Mouse (Mus musculus): ENCODE measurements around the gene Slc22a17.

Gene Slc22a17

DNA sequence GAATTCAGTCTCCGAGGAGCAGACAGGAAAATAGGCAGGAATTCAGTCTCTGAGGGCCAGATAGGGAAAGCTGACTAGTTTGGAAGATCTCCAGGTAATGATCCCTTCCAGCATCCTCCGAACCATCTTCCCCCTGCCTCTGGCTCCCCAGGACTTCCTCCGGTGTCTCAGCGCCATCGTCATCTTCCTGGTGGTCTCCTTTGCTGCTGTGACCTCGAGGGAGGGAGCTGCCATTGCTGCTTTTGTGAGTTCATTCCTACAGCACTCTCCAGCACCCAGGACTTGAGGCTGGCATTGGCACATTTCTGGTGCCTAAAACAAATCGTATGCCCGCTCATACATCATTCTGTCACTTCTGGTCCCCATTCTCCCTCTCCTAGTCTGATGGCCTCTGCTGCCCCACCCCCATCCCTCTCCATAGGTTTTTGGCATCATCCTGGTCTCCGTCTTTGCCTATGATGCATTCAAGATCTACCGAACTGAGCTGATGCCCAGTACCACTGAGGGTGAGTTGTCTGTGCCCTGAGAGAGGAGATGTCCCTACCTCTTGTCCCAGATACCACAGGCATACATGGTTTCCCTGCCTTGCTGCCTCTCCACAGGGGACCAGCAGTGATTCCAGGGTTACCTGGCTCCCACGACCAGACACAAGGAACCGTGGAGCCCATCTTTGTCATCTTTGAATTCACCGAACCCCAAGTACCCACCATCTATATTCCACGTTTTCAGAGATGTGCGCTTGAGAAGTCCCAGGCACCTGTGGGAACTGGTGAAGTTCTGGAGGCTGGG, 25.7 kb upstream of the Slc22a17 start:
- no peak for DNase-seq (ENCODE audit: low spot score)

DNA sequence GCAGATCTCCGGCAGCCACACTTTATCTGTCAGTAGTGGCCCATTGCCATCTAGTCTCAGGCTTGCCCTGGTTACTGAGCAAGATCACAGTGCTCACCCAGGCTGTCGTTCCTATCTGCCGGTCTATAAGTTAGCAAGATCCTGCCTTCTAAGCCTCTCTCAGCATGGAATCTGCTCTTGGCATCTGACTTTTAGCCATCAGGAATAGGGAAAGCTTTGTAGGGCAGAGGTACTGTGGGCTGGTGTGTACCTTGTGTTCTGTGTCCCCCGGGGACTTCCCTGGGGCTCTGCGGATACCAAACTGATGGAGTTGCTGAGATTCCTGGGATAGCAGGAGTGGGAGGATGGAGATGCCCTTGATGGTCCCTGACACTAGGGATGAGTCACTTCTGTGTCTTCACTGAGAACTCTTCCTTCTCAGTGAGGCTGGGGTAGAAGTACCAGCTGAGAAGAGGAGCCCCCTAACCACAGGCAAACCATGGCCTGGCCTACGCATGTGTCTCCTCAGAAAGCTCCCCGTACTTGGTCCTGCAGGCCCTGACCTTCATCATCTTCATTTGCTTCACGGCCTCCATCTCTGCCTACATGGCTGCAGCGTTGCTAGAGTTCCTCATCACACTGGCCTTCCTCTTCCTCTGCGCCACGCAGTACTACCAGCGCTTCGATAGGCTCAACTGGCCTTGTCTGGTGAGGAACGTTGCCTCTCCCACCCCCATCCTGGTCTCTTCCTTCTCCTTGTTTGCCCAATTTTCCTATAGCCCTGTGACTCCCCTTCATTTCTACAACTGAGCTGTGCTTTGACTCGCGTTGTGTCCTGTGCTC, 24.6 kb upstream of the Slc22a17 start:
- no peak for DNase-seq (ENCODE audit: low spot score)

DNA sequence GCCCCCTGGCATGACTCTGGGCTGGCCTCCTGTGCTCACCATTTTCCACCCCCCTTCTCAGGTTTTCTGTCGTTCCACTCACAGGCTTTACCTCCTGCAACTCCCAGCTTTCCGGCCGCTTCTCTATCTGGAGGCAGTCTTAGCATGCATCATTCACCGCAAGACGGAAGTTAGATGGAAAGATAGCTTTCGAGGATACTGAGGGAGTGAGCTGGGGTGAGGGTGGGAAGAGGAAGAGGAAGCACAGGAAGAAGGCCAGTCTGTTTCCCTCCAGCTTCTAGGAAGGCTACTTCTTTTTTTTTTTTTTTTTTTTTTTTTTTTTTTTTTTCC, 23.9 kb upstream of the Slc22a17 start:
- no peak for DNase-seq (ENCODE audit: low spot score)

DNA sequence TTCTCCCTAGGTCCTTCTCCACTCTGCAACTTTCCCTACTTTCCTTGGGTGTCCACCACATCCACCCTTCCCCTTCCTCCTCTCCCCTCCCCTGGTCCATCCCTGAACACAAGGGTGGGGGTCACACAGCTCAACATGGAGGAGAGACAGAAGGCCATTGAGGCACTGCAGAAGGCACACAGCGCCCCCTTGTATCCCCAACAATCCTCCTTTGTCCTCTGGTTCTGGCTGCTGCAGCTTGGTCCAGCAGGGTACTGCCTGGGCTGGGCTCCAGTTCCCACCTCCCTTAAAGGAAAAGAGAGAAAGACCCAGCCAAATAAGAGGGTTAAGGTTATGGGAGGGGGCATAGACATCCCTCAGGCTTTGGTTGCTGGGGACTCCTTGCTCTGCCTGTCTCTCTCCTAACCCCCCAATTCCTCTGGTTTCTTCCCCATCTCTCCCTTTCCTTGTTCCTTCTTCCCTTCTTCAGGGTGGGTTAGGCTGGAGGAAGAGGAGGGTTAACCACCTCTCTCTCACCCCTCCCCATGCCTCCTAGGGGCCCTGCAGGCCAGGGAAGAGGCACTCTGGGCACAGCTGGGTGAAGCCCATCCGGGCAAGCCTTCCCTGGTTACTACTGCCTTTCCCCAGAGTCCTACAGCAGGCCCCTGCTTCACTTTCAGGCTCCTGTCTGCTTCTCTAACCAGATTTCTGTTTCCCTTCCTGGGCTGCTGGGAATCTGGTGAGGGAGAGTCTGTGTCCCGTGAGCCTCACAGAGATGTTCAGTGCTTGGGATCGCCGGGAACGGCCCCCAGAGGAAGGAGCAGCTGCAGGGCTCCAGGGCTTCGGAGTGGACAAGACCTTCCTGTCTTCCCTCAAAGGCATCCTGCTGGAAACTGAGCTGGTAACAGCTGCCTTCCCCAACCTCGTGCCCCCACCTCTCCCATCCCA, 23.2 kb upstream of the Slc22a17 start, which contains the start of gene Cmtm5:
TSS of gene Cmtm5 (plus strand) at position 358 of the 927 bp plus-strand sequence.
- DNase-seq (ENCODE audit: low spot score), result peak; percentile 28

DNA sequence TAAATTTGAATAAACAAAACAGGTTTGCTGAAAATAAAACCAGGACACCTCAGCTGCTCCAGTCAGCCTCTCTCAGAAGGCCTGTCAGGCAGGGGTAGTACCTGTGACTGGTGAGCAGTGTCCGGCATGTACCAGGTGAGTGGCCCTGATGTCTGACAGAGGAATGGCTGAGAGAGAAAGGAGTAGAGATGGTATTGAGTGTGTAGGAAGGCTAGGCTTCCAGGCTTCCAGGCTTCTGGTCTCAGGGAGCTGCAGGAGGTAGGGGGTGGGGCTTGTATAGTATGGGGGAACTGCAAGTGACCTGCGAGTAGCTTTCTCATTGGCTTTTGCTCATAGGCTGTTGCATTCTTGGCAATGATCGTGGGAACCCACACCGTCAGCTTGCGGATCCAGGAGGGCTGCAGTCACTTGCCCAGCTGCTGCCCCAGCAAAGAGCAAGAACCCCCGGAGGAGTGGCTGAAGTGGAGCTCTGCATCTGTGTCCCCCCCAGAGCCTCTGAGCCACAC, 19.8 kb upstream of the Slc22a17 start, which contains the start of gene Il25:
TSS of gene Il25 (plus strand) at position 51 of the 506 bp plus-strand sequence.
- DNase-seq (ENCODE audit: low spot score), result no peak

GRCm38 (mm10) chr14:54930431-54930830, 17.5 kb upstream of the Slc22a17 start:
- DNase-seq (ENCODE audit: low spot score), result no peak

- DNase-seq (ENCODE audit: low spot score), result no peak
Observed at GRCm38 (mm10) chr14:54929801-54930200, 16.9 kb upstream of the Slc22a17 start.

- DNase-seq (ENCODE audit: low spot score), result peak; percentile 20
Observed at GRCm38 (mm10) chr14:54927296-54927695, 14.4 kb upstream of the Slc22a17 start.

GRCm38 (mm10) chr14:54926401-54927158, 13.6 kb upstream of the Slc22a17 start:
- peak; percentile 89 for DNase-seq (ENCODE audit: low spot score)

DNA sequence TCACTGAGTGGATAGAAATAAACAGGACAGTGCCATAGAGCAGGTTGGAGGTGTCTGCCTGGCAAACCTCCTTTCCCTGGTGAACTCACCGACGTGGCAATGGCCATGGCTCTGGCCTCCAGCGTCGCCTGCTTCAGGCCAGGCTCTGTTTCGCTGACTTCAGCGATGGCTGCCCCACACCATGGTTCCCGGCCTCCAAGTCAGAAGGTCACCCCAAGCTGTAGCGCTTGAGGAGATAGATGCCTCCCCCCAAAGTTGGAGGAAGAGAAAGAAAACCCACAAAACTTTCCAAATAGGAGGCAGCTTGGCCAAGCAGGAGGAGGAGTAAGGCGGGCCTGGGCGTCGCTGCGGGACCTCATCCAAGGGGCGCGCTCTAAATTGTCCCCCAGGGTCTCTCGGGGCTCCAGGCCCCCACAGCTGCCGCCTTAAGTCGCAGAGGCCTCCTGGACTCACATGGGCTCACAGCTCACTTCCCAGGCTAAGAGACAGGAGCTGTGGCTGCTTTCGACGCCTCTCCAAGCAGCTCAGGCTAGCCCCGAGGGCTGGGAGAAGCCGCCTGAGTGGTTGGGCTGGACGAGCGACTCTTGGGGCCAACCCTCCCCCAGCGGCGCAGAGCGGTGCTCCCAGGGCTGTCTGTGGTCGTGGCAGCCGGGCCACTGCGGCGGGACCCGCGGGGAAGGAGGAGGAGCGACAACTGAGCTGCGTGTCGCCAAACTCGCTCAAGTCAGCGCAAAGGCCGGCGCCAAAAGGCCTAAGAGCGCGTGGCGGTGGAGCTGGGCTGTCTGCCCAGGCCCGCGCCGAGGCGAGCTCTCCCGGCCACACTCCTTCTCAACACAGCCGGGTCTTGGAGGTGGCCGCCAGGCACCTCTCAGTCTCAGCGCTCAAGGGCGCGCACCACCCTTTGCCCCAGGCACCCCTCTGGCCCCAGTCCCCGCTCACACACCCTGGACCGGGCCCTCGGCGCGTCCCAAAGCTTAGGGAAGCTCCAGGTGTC, 12.7 kb upstream of the Slc22a17 start, which contains the start of gene Efs:
TSS of gene Efs (minus strand) at position 778 of the 994 bp plus-strand sequence.
- DNase-seq (ENCODE audit: low spot score), result peak; percentile 75

DNA sequence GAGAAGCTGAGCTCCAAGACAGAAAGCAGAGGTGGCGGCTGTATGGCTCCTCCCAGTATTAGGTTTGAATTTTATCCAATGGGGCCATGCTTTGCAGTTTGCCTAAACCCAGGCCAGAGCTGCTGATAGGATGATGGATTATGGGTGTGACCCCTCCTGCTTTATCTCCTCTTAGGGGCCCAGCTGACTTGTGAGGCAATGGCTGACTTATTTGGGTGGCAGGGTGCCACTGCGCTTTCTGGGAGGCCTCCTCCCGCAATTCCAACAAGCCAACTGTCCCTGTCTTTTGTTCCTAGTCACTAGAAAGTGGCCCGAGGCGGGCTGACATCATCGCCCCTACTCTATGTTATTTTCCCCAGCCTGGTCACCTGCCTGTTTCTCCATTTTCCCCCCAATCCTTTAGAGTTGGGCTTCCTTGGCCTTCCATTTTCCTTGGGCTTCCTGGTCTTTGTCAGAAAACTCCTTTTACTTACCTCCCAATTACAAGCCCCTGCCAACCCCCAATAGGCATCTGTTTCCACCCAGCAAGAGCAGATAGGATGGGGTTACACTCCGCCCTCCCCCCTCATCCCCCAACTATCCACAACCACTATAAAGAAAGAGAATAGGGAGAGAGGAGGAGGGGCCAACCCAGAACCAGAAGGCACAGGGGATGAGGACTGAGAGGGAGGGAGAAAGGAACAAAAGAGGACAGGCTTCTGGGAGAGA, 11.9 kb upstream of the Slc22a17 start:
- peak; percentile 85 for DNase-seq (ENCODE audit: low spot score)

GRCm38 (mm10) chr14:54920076-54920685, 7.2 kb upstream of the Slc22a17 start:
- no peak for DNase-seq (ENCODE audit: low spot score)

DNA sequence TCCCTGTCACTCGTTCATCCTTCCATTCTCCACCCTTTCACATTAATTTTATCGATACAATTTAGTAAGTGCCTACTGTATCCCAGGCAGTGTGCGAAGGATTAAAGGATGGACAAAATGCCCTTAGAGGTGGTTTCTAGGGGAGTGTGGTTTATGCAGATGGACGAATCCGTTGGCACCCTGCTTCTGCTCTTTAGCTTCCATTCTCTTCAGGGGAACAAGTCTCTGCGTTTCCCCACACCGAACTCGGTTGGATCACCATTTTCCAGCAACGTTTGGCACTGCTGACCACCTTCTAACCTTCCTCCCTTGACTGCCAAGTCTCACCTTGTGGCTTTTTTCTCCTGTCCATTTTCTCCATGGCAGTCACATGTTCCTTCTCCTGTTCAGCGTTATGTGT, 411 bp upstream of the Slc22a17 start:
- DNase-seq (ENCODE audit: low spot score), result peak; percentile 20

GRCm38 (mm10) chr14:54912109-54912850, 652 bp downstream of the Slc22a17 start:
- peak; percentile 44 for DNase-seq (ENCODE audit: low spot score)

GRCm38 (mm10) chr14:54908682-54909081, 4.2 kb downstream of the Slc22a17 start:
- no peak for DNase-seq (ENCODE audit: low spot score)

DNA sequence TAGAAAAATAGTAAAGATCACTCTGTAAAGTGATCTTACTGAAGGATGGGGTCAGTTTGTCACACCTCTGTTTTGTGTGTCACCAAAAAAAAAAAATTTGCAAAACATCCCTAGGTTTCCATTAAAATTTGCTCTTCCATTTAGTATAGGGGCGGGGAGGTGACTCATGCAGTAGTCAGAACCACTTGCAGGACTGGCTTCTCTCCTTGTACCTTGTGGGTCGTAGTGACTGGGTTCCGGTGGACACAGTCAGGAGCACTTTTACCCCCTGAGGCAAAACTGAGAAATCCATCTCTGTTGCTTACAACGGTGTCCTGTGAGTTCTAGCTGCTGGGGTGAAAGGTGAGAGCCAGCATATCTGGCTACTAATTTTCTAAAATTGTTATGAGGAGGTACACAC, 9.3 kb downstream of the Slc22a17 start:
- no peak for DNase-seq (ENCODE audit: low spot score)

DNA sequence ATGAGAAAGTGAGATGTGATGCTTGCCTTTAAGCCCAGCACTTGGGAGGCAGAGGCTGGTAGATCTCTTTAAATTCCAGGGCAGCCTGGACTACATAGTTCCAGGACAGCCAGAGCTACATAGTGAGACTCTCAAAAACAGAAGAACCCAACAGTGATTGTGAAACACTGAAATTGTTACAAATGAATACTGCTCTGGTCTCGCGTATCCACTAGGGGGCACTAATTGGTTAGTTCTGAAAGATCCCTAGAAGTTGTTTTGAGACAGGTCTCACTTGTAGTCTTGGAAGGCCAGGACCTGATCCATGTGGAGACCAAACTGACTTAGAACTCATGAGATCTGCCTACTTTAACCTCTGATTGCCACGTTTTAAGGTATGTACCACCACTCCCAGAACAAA, 12.5 kb downstream of the Slc22a17 start:
- DNase-seq (ENCODE audit: low spot score), result peak; percentile 91

DNA sequence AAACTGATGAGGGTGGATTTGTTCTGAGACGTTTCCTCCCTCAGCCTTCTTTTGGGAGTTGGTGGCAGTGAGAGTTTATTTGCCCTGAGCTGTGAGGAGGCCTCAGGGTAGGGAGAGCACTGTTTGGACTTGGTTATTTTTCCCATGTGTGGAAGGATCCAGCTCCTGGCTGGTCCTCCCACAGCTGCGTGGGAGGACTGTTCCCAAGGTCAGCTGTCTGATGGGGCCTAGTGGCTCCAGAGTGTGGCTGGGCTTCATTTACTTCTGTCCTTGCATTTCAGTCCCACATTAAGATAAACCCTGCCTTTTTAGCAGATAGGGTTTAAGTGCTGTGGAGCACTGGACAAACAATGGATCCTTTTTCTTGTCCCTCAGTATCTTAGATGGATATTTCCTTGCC, 15.5 kb downstream of the Slc22a17 start:
- no peak for DNase-seq (ENCODE audit: low spot score)
